Mouse (Mus musculus) forebrain, embryonic 10.5 days (tissue): ENCODE data around the gene Tex13c2. TPM values are rescaled to one million over a fixed set of nuclear protein-coding genes. Genes with fewer than 3 reads are reported as not detected.

ENCODE experiments used
- polyA plus RNA-seq: library from polyadenylated mRNA; unstranded; fragments of >200 nt; fragmentation: Nextera tagmentation; extraction: Ambion mirVana; gene quantifications from 2 replicates; pipeline ENCODE4 v1.2.1, GENCODE M21; 2016

The Tex13c2 gene
- polyA plus RNA-seq, 1 experiment from 2014 or later, result not detected

Other genes with a start within 250 kb of the Tex13c2 start
- gene Sh2d1a, start 12.8 kb downstream of the Tex13c2 start, polyA plus RNA-seq, result 0.15 and 0.44 TPM in 2 replicates